Mouse (Mus musculus) CH12.LX (cell line): ENCODE measurements at regions not wholly inside any gene's neighbourhood (a gene's known extent, or its start where the extent isn't known, plus 50 kb on each side); places are given as distances from the start of the nearest gene placed in this dataset.

Experiments used
- DNase-seq: peaks from one replicate; pipeline ENCODE4 v3.0.0-alpha.2; 2013; ENCODE audit errors: extremely low read depth
- H3K27ac ChIP-seq: 2 replicates; pipeline ENCODE4 v1.5.1; 2012; ENCODE audit warnings: low read depth, mild to moderate bottlenecking, control low read depth, moderate library complexity; ENCODE audit not compliant: insufficient read depth
- H3K27me3 ChIP-seq: replicated peaks from 2 replicates; pipeline ENCODE3; 2012; ENCODE audit warnings: inconsistent platforms
- H3K36me3 ChIP-seq, 2 experiments: replicated peaks in 1 of 2; 2 replicates each; pipeline versions ENCODE3 to v1.6.1; 2012; ENCODE audit warnings: inconsistent platforms in 1 of 2, low read length in 1 of 2, mild to moderate bottlenecking in 1 of 2, mixed read lengths in 1 of 2, moderate library complexity in 1 of 2; ENCODE audit not compliant: control insufficient read depth in 1 of 2, insufficient read depth in 1 of 2
- H3K4me1 ChIP-seq, 2 experiments: 2 replicates each; pipeline ENCODE4 v1.6.1; 2012; ENCODE audit warnings: inconsistent platforms in 1 of 2, moderate library complexity in 1 of 2; ENCODE audit not compliant: insufficient read depth in 2 of 2, control insufficient read depth in 1 of 2
- H3K4me2 ChIP-seq: 2 replicates; pipeline ENCODE4 v1.6.1; 2012; ENCODE audit warnings: low read depth, mild to moderate bottlenecking, control low read depth; ENCODE audit not compliant: poor library complexity, insufficient read depth, severe bottlenecking
- H3K4me3 ChIP-seq, 3 experiments: fragments of 150-350 bp in 1 of 3; sonication (generic) in 1 of 3; replicated peaks in 1 of 3; 2 replicates each; pipeline versions ENCODE3 to v1.5.1; 2011 to 2012; ENCODE audit warnings: low read depth in 2 of 3, low read length in 2 of 3, mild to moderate bottlenecking in 2 of 3, moderate library complexity in 2 of 3, control low read depth in 1 of 3, improper control_type of control experiment in 1 of 3, inconsistent platforms in 1 of 3, mixed read lengths in 1 of 3; ENCODE audit not compliant: poor library complexity in 1 of 3
- H3K79me2 ChIP-seq: replicated peaks from 2 replicates; pipeline ENCODE4 v1.6.1; 2012; ENCODE audit warnings: mild to moderate bottlenecking, moderate library complexity; ENCODE audit not compliant: control insufficient read depth, poor library complexity, insufficient read depth, severe bottlenecking; ENCODE audit errors: extremely low read depth
- H3K9ac ChIP-seq: 2 replicates; pipeline ENCODE4 v1.6.1; 2012; ENCODE audit warnings: low read depth, mild to moderate bottlenecking, control low read depth, moderate library complexity; ENCODE audit not compliant: insufficient read depth
- H3K9me3 ChIP-seq: replicated peaks from 2 replicates; pipeline ENCODE3; 2012; ENCODE audit warnings: low read length, inconsistent platforms, mixed read lengths
- CHD2 ChIP-seq: IDR thresholded peaks from 2 replicates; pipeline ENCODE4 v1.6.1; 2011; ENCODE audit warnings: low read length, improper control_type of control experiment
- CTCF ChIP-seq, 2 experiments: IDR thresholded peaks in 1 of 2; conservative IDR thresholded peaks in 1 of 2; 2 replicates each; pipeline ENCODE4 v1.5.1; 2011 to 2012; ENCODE audit warnings: low read depth in 2 of 2, low read length in 2 of 2, improper control_type of control experiment in 1 of 2, inconsistent platforms in 1 of 2, mild to moderate bottlenecking in 1 of 2, moderate library complexity in 1 of 2
- EP300 ChIP-seq: IDR thresholded peaks from 2 replicates; pipeline ENCODE4 v1.6.1; 2011; ENCODE audit warnings: low read length, improper control_type of control experiment
- ETS1 ChIP-seq: conservative IDR thresholded peaks from 2 replicates; pipeline ENCODE4 v1.6.1; 2012; ENCODE audit warnings: low read depth, mild to moderate bottlenecking, inconsistent platforms, low read length, improper control_type of control experiment, moderate library complexity
- HCFC1 ChIP-seq: IDR thresholded peaks from 2 replicates; pipeline ENCODE4 v1.6.1; 2012; ENCODE audit warnings: low read depth, mild to moderate bottlenecking, inconsistent platforms, low read length, improper control_type of control experiment
- KAT2A ChIP-seq: IDR thresholded peaks from 2 replicates; pipeline ENCODE4 v1.6.1; 2012; ENCODE audit warnings: low read length, improper control_type of control experiment, inconsistent platforms; ENCODE audit not compliant: insufficient replicate concordance
- MAX ChIP-seq: IDR thresholded peaks from 2 replicates; pipeline ENCODE4 v1.6.1; 2011; ENCODE audit warnings: low read length, improper control_type of control experiment
- MYC ChIP-seq: IDR thresholded peaks from 2 replicates; pipeline ENCODE4 v1.6.1; 2011; ENCODE audit warnings: low read depth, mild to moderate bottlenecking, improper control_type of control experiment, low read length
- POLR2A ChIP-seq: IDR thresholded peaks from 2 replicates; pipeline ENCODE4 v1.6.1; 2011; ENCODE audit warnings: low read depth, mild to moderate bottlenecking, improper control_type of control experiment, low read length
- RAD21 ChIP-seq: IDR thresholded peaks from 2 replicates; pipeline ENCODE4 v1.6.1; 2011; ENCODE audit warnings: low read depth, mild to moderate bottlenecking, low read length, improper control_type of control experiment, moderate library complexity
- SIN3A ChIP-seq: IDR thresholded peaks from 2 replicates; pipeline ENCODE4 v1.6.1; 2012; ENCODE audit warnings: low read length, improper control_type of control experiment, inconsistent platforms
- TBP ChIP-seq: conservative IDR thresholded peaks from 2 replicates; pipeline ENCODE4 v1.6.1; 2011; ENCODE audit warnings: low read depth, low read length, improper control_type of control experiment
- ZC3H11A ChIP-seq: IDR thresholded peaks from 2 replicates; pipeline ENCODE4 v1.6.1; 2012; ENCODE audit warnings: low read depth, mild to moderate bottlenecking, inconsistent platforms, low read length, improper control_type of control experiment
- ZKSCAN1 ChIP-seq: IDR thresholded peaks from 2 replicates; pipeline ENCODE4 v1.6.1; 2012; ENCODE audit warnings: low read depth, inconsistent platforms, low read length, improper control_type of control experiment, borderline replicate concordance
- dilution Hi-C: fragments of 300-500 bp; cut with MboI; formaldehyde crosslinking; loops from 2 replicates; pipeline ENCODE4 v1.14.3; 2020; ENCODE audit warnings: low sequenced_read_pairs; ENCODE audit not compliant: extremely low pct_unique_long_range_greater_than_20kb, extremely low pct_ligation_motif_present
- in situ Hi-C: fragments of 300-500 bp; cut with MboI; formaldehyde crosslinking; loops from 3 replicates; pipeline ENCODE4 v1.14.3; 2019; ENCODE audit warnings: low sequenced_read_pairs, low pct_ligation_motif_present, low pct_unique_long_range_greater_than_20kb, mixed read lengths

DNA sequence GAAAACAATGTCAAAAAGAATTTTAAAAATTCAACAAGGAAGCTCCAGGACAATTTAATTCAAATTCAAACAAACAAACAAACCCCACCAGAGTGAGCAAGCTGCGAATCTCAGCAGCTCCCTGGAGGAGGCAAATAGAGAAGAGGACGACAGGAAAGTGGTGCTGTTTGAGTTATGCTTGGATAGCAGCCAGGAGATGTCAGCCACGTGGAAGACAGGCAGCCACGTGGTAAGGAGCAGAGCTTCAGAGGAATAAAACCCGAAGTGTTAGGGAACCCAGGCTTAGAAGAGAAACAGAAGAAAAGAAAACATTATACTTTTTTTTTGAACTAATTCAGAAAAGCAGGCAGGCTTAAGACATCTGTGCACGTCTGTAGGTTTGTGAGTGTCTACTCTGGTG, 108.2 kb upstream of the Parp11 start:
- Histone ChIP-seq H3K27me3 (no peaks in the 10 kb centered on the region), H3K27ac (no peak overlapping the region), H3K36me3 (no peaks in the 10 kb centered on the region), H3K9ac (no peak overlapping the region), H3K4me3 (no peak overlapping the region), H3K9me3 (no peaks in the 10 kb centered on the region), H3K79me2 (no peaks in the 10 kb centered on the region), H3K4me1 (peaks cover 23 to 24% of the 10 kb centered on the region in 2 experiments), H3K4me2 (no peak overlapping the region)
- TF ChIP-seq RAD21, result no peak
- peak; percentile 68 for TF ChIP-seq MYC
- TF ChIP-seq MAX, result peak; percentile 59
- TF ChIP-seq EP300, result no peak
- no peak for DNase-seq
- dilution Hi-C loops, result no loop called here
- in situ Hi-C loops, result no loop called here

DNA sequence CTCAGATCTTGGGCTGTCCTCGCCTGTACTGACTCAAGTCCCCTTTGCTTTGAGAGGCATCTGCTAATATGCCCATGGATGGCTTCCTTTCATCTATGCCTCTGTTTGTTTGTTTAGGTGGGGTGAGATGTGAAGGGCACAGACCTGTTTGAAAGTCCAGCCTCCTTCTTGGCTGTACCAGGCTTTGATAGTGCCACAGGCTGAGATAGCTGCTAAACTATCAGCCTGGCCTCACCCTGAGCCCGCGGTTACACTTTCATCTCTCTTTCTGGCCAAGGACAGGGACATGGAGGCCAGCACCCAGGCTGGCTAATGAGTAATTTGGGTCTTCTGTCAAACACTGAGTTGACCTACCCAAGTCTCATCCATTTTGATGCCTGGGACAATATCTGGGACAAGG, 105.0 kb upstream of the Parp11 start:
- no peak for DNase-seq
- no peaks in the 10 kb centered on the region for H3K27me3 ChIP-seq
- H3K9me3 ChIP-seq, result no peaks in the 10 kb centered on the region
- no peak overlapping the region for H3K27ac ChIP-seq
- no peak overlapping the region for H3K4me2 ChIP-seq
- no peak overlapping the region for H3K9ac ChIP-seq
- dilution Hi-C loops (no loop called here), in situ Hi-C loops (no loop called here)
- no peak overlapping the region for H3K4me3 ChIP-seq
- TF ChIP-seq MAX, result no peak
- TF ChIP-seq POLR2A, result no peak
- TF ChIP-seq ZC3H11A, result no peak
- TF ChIP-seq ZKSCAN1, result no peak
- no peak for TF ChIP-seq SIN3A
- no peak for TF ChIP-seq RAD21
- no peak for TF ChIP-seq ETS1
- no peak for TF ChIP-seq TBP
- H3K4me1 ChIP-seq, result peaks cover 2 to 6% of the 10 kb centered on the region in 2 experiments; a peak in 3 of 4 replicates
- H3K36me3 ChIP-seq, result no peaks in the 10 kb centered on the region
- H3K79me2 ChIP-seq, result no peaks in the 10 kb centered on the region

DNA sequence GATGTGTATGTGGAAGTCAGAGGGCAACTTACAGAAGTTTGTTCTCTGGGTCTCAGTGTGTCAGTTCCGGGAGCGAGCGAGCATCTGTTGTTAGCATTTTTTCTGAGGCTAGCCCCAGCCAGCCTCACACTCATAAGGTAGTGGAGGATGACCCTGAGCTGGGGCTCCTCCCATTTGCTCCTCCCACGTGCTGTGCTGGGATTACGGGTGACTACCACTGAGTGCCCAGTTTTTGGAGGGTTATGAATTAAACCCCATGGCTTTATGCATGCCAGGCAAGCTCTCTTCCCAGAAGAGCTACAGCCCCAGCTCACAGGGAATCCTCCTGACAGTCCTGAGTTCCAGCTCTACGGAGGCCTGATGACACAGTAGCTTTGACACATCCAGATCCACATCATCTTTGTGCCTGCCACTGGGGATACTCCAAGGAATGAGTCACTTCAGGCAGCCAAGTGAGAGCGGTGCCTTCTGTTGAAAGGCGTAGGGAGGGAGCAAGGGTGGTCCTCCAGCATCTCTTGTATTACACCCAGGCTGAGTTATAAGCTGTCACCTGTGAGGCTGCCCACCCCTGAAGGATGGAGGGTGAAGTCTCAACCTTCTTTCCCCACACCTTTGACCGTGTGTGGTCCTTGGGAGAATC, 97.8 kb upstream of the Parp11 start:
- DNase-seq, result no peak
- no peaks in the 10 kb centered on the region for H3K27me3 ChIP-seq
- no peak overlapping the region for H3K27ac ChIP-seq
- H3K36me3 ChIP-seq, result no peaks in the 10 kb centered on the region
- no peak overlapping the region for H3K9ac ChIP-seq
- no peak overlapping the region for H3K4me2 ChIP-seq
- in situ Hi-C loops, result no loop called here
- peaks cover 12 to 19% of the 10 kb centered on the region in 2 experiments for H3K4me1 ChIP-seq
- dilution Hi-C loops, result no loop called here
- peaks cover 4% of the 10 kb centered on the region for H3K9me3 ChIP-seq
- no peak for TF ChIP-seq CTCF (conservative IDR thresholded peaks at IDR 0.05 in 1 of 2, IDR thresholded peaks at IDR 0.05 in 1 of 2; ENCODE audit: low read depth in 2 of 2, low read length in 2 of 2)
- no peak for TF ChIP-seq HCFC1
- no peak for TF ChIP-seq CHD2
- no peak for TF ChIP-seq EP300
- no peak for TF ChIP-seq RAD21
- no peak for TF ChIP-seq KAT2A
- no peak overlapping the region for H3K4me3 ChIP-seq
- no peaks in the 10 kb centered on the region for H3K79me2 ChIP-seq
